Mouse (Mus musculus) intestine, embryonic 15.5 days (tissue): Measurements from ENCODE around the gene Olfr378. TPM values are rescaled to one million over a fixed set of nuclear protein-coding genes. Genes with fewer than 3 reads are reported as not detected.

Experiments
- ATAC-seq: fragments of 200-750 bp; cut with Nextera tagmentation; 2 replicates; pipeline ENCODE4 v1.8.0; 2017; ENCODE audit warnings: moderate TSS enrichment, moderate library complexity
- H3K27ac ChIP-seq: fragments of 300-500 bp; sonication (generic); 2 replicates; pipeline ENCODE4 v1.5.1; 2015; ENCODE audit warnings: mild to moderate bottlenecking, inconsistent platforms
- H3K27me3 ChIP-seq: fragments of 300-500 bp; sonication (generic); replicated peaks from 2 replicates; pipeline ENCODE4 v1.6.1; 2015; ENCODE audit warnings: inconsistent platforms
- H3K36me3 ChIP-seq: fragments of 300-500 bp; sonication (generic); 2 replicates; pipeline ENCODE4 v1.6.1; 2015; ENCODE audit warnings: inconsistent platforms
- H3K4me1 ChIP-seq: fragments of 300-500 bp; sonication (generic); replicated peaks from 2 replicates; pipeline ENCODE4 v1.6.1; 2015; ENCODE audit warnings: inconsistent platforms
- H3K4me2 ChIP-seq: fragments of 300-500 bp; sonication (generic); replicated peaks from 2 replicates; pipeline ENCODE4 v1.6.1; 2015; ENCODE audit warnings: mild to moderate bottlenecking, inconsistent platforms
- H3K4me3 ChIP-seq: fragments of 300-500 bp; sonication (generic); replicated peaks from 2 replicates; pipeline ENCODE4 v1.5.1; 2015; ENCODE audit warnings: inconsistent platforms
- H3K9ac ChIP-seq: fragments of 300-500 bp; sonication (generic); 2 replicates; pipeline ENCODE4 v1.6.1; 2015; ENCODE audit warnings: inconsistent platforms
- H3K9me3 ChIP-seq: fragments of 300-500 bp; sonication (generic); 2 replicates; pipeline ENCODE4 v1.6.1; 2016; ENCODE audit warnings: inconsistent platforms
- WGBS: fragments of 180-500 bp; shearing (Covaris S2); methylation state at CpG from one replicate; pipeline ENCODE4 v1.1.7; 2015; 5-methylcytosine and 5-hydroxymethylcytosine counted together
- polyA plus RNA-seq: library from polyadenylated mRNA; unstranded; fragments of >200 nt; fragmentation: Nextera tagmentation; extraction: Ambion mirVana; gene quantifications from 2 replicates; pipeline ENCODE4 v1.2.1, GENCODE M21; 2015

The Olfr378 gene
- polyA plus RNA-seq: not detected in 2 replicates

- no peak within 1 kb of the TSS for H3K9ac ChIP-seq
- no peaks in the 10 kb centered on the region for H3K36me3 ChIP-seq
- H3K27me3 ChIP-seq: no peaks in the 10 kb centered on the region
- no peak within 1 kb of the TSS for H3K4me2 ChIP-seq
- no peak within 1 kb of the TSS for H3K27ac ChIP-seq
- WGBS: 92% methylated on average over 1 of the region's 1 CpGs
- ATAC-seq: no peak
- H3K9me3 ChIP-seq: no peaks in the 10 kb centered on the region
- H3K4me3 ChIP-seq: no peak within 1 kb of the TSS
- H3K4me1 ChIP-seq: no peaks in the 10 kb centered on the region
Measured at GRCm38 (mm10) chr11:73428377-73428776, at the start of gene Olfr378. TSS of gene Olfr378 (minus strand) at chr11:73428477.

GRCm38 (mm10) chr11:73457408-73457807 is 29.1 kb upstream of the Olfr378 start, which contains the start of gene Olfr380:
TSS of gene Olfr380 (minus strand) at chr11:73457508.
- H3K4me2 ChIP-seq: no peak within 1 kb of the TSS
- H3K9me3 ChIP-seq: no peaks in the 10 kb centered on the region
- no peak within 1 kb of the TSS for H3K4me3 ChIP-seq
- no peak within 1 kb of the TSS for H3K27ac ChIP-seq
- 90% methylated on average over 1 of the region's 1 CpGs for WGBS
- no peak within 1 kb of the TSS for H3K9ac ChIP-seq
- H3K36me3 ChIP-seq: no peaks in the 10 kb centered on the region
- H3K27me3 ChIP-seq: no peaks in the 10 kb centered on the region
- no peak for ATAC-seq
- no peaks in the 10 kb centered on the region for H3K4me1 ChIP-seq

GRCm38 (mm10) chr11:73399514-73399913 is 28.8 kb downstream of the Olfr378 start, which contains the start of gene Olfr1:
TSS of gene Olfr1 (minus strand) at chr11:73399614.
- H3K4me2 ChIP-seq: no peak within 1 kb of the TSS
- H3K27me3 ChIP-seq: no peaks in the 10 kb centered on the region
- no peak within 1 kb of the TSS for H3K4me3 ChIP-seq
- ATAC-seq: no peak
- no peaks in the 10 kb centered on the region for H3K9me3 ChIP-seq
- no peak within 1 kb of the TSS for H3K27ac ChIP-seq
- no peaks in the 10 kb centered on the region for H3K4me1 ChIP-seq
- no peaks in the 10 kb centered on the region for H3K36me3 ChIP-seq
- no peak within 1 kb of the TSS for H3K9ac ChIP-seq

GRCm38 (mm10) chr11:73395374-73395773 is 32.9 kb downstream of the Olfr378 start:
- H3K9me3 ChIP-seq: no peaks in the 10 kb centered on the region
- H3K27me3 ChIP-seq: no peaks in the 10 kb centered on the region
- no peak for ATAC-seq
- H3K4me1 ChIP-seq: no peaks in the 10 kb centered on the region
- H3K4me3 ChIP-seq: no peak overlapping the region
- H3K27ac ChIP-seq: no peak overlapping the region
- WGBS: 72% methylated on average over 4 of the region's 4 CpGs
- H3K9ac ChIP-seq: no peak overlapping the region
- no peaks in the 10 kb centered on the region for H3K36me3 ChIP-seq
- H3K4me2 ChIP-seq: no peak overlapping the region

Other genes starting within 250 kb of the Olfr378 start
- 23.8 and 25.1 TPM in 2 replicates for gene Ctns, start 229.4 kb downstream of the Olfr378 start, polyA plus RNA-seq
- gene Shpk, start 229.0 kb downstream of the Olfr378 start, polyA plus RNA-seq: 6.2 and 8.1 TPM in 2 replicates
- 0.10 TPM in 2 replicates for gene Trpv1, start 194.2 kb downstream of the Olfr378 start, polyA plus RNA-seq
- gene Trpv3, start 161.1 kb downstream of the Olfr378 start, polyA plus RNA-seq: 0.04 and 0.10 TPM in 2 replicates
- 0.94 and 1.3 TPM in 2 replicates for gene Aspa, start 98.9 kb downstream of the Olfr378 start, polyA plus RNA-seq
- not detected in 2 replicates for gene Gm49340, start 98.7 kb downstream of the Olfr378 start, polyA plus RNA-seq
- 0.18 and 0.47 TPM in 2 replicates for gene Spata22, start 98.7 kb downstream of the Olfr378 start, polyA plus RNA-seq
- not detected in 2 replicates for gene Olfr20, start 77.7 kb downstream of the Olfr378 start, polyA plus RNA-seq
- gene Olfr376, start 57.2 kb downstream of the Olfr378 start, polyA plus RNA-seq: not detected in 2 replicates
- not detected in 2 replicates for gene Olfr1, start 28.9 kb downstream of the Olfr378 start, polyA plus RNA-seq
- gene Olfr380, start 29.0 kb upstream of the Olfr378 start, polyA plus RNA-seq: not detected in 2 replicates
- not detected in 2 replicates for gene Olfr381, start 63.1 kb upstream of the Olfr378 start, polyA plus RNA-seq
- not detected in 2 replicates for gene Olfr382, start 88.7 kb upstream of the Olfr378 start, polyA plus RNA-seq
- gene Olfr385, start 164.5 kb upstream of the Olfr378 start, polyA plus RNA-seq: not detected in 2 replicates
- gene Olfr384, start 170.1 kb upstream of the Olfr378 start, polyA plus RNA-seq: not detected in 2 replicates